11 mouse cellular contexts compared by ENCODE assay signal in genomic region chr11:81512434-81512833, GRCm38 (mm10).
DNase-seq lines count a peak whose midpoint lies in the region; ATAC-seq lines count a peak whose summit lies in the region.
"Had no signal": no experiment of that assay in that cellular context is flagged by ENCODE, and none has a peak within 500 bp of the region (broad histone marks: within the 10 kb centered on the region; RNA-seq: fewer than 3 reads in every experiment).

No protein-coding gene starts in this region.

- no peak overlapping the region for H3K9ac ChIP-seq in hindbrain, embryonic 13.5 days
- no peak overlapping the region for H3K9ac ChIP-seq in hindbrain, embryonic 14.5 days
- H3K9ac ChIP-seq in midbrain, embryonic 14.5 days (replicated peaks; ENCODE audit: low read length): no peak overlapping the region
- H3K9ac ChIP-seq: liver, embryonic 15.5 days had no signal

- DNase-seq in hindbrain, embryonic 14.5 days (ENCODE audit: low spot score): no peak
- peak; percentile 48 to 49 for DNase-seq in frontal cortex, postnatal 14 days (ENCODE audit: low spot score in 2 of 2)
- peak; percentile 53 to 68 for DNase-seq in left cerebral cortex, adult 18-20 months (ENCODE audit: low spot score in 2 of 2)
- DNase-seq in telencephalon, adult 2 months (ENCODE audit: low read depth, low spot score): peak; percentile 69
- DNase-seq in urinary bladder, postnatal 10 days (ENCODE audit: low spot score): no peak
- no peak for DNase-seq in midbrain, embryonic 14.5 days
- DNase-seq: adrenal gland, adult 2 months; kidney, adult 2 months; thymus, postnatal 14 days had no signal

- H3K9me3 ChIP-seq in hindbrain, embryonic 13.5 days: no peaks in the 10 kb centered on the region
- H3K9me3 ChIP-seq in hindbrain, embryonic 14.5 days (ENCODE audit: control insufficient read depth, low read length): no peaks in the 10 kb centered on the region
- no peaks in the 10 kb centered on the region for H3K9me3 ChIP-seq in midbrain, embryonic 14.5 days (ENCODE audit: control insufficient read depth, low read length)
- H3K9me3 ChIP-seq: liver, embryonic 15.5 days had no signal

- peaks cover 10% of the 10 kb centered on the region; the same call in 1 of the 2 replicates for H3K27me3 ChIP-seq in hindbrain, embryonic 13.5 days
- peaks cover 4% of the 10 kb centered on the region; the same call in 1 of the 2 replicates for H3K27me3 ChIP-seq in hindbrain, embryonic 14.5 days (ENCODE audit: control insufficient read depth, insufficient read depth, low read length)
- H3K27me3 ChIP-seq in midbrain, embryonic 14.5 days (ENCODE audit: control insufficient read depth, insufficient read depth, low read length): no peaks in the 10 kb centered on the region
- H3K27me3 ChIP-seq: liver, embryonic 15.5 days had no signal

- no peak overlapping the region for H3K27ac ChIP-seq in hindbrain, embryonic 13.5 days
- H3K27ac ChIP-seq in hindbrain, embryonic 14.5 days: no peak overlapping the region
- H3K27ac ChIP-seq in midbrain, embryonic 14.5 days (replicated peaks; ENCODE audit: low read depth, low read length): no peak overlapping the region
- H3K27ac ChIP-seq: liver, embryonic 15.5 days had no signal

- H3K4me2 ChIP-seq in hindbrain, embryonic 13.5 days: no peak overlapping the region
- H3K4me2 ChIP-seq in hindbrain, embryonic 14.5 days (replicated peaks): no peak overlapping the region
- no peak overlapping the region for H3K4me2 ChIP-seq in midbrain, embryonic 14.5 days (ENCODE audit: low read length)
- H3K4me2 ChIP-seq: liver, embryonic 15.5 days had no signal

- H3K36me3 ChIP-seq in hindbrain, embryonic 13.5 days: no peaks in the 10 kb centered on the region
- H3K36me3 ChIP-seq in hindbrain, embryonic 14.5 days (replicated peaks; ENCODE audit: control insufficient read depth, insufficient read depth): no peaks in the 10 kb centered on the region
- H3K36me3 ChIP-seq in midbrain, embryonic 14.5 days (ENCODE audit: control insufficient read depth, insufficient read depth, low read length): no peaks in the 10 kb centered on the region
- H3K36me3 ChIP-seq: liver, embryonic 15.5 days had no signal

- ATAC-seq in hindbrain, embryonic 13.5 days (ENCODE audit: low FRiP score): 0 out of 2 replicates have a peak, but pooled peaks have one; percentile 54
- ATAC-seq in hindbrain, embryonic 14.5 days (ENCODE audit: low FRiP score): no peak
- ATAC-seq in midbrain, embryonic 14.5 days (ENCODE audit: low FRiP score, low TSS enrichment): no peak

- H3K4me1 ChIP-seq in hindbrain, embryonic 13.5 days (replicated peaks): peaks cover 22% of the 10 kb centered on the region
- H3K4me1 ChIP-seq in hindbrain, embryonic 14.5 days (replicated peaks; ENCODE audit: control insufficient read depth, insufficient read depth, low read length): no peaks in the 10 kb centered on the region
- H3K4me1 ChIP-seq in midbrain, embryonic 14.5 days (ENCODE audit: control insufficient read depth, insufficient read depth, low read length): no peaks in the 10 kb centered on the region
- H3K4me1 ChIP-seq: liver, embryonic 15.5 days had no signal

- WGBS in hindbrain, embryonic 13.5 days: 55% methylated on average over 10 of the region's 10 CpGs
- 51% methylated on average over 10 of the region's 10 CpGs for WGBS in hindbrain, embryonic 14.5 days
- WGBS in midbrain, embryonic 14.5 days: 81% methylated on average over 10 of the region's 10 CpGs

- no peak overlapping the region for H3K4me3 ChIP-seq in hindbrain, embryonic 13.5 days
- H3K4me3 ChIP-seq in hindbrain, embryonic 14.5 days (replicated peaks; ENCODE audit: low read length): no peak overlapping the region
- no peak overlapping the region for H3K4me3 ChIP-seq in midbrain, embryonic 14.5 days (replicated peaks; ENCODE audit: low read depth, low read length)
- H3K4me3 ChIP-seq: liver, embryonic 15.5 days had no signal

Comparison
In these comparisons a context has a peak if more than half of its experiments do, and no peak if none do; other contexts are left out.
1. DNase-seq: peak in frontal cortex, postnatal 14 days (2 of 2), left cerebral cortex, adult 18-20 months (2 of 2) and telencephalon, adult 2 months (single experiment); none in hindbrain, embryonic 14.5 days (single experiment), urinary bladder, postnatal 10 days (single experiment) and midbrain, embryonic 14.5 days (single experiment).